Mouse (Mus musculus) cerebellum, adult 8-10 months (tissue): ENCODE measurements around the gene Gabrb1.

ENCODE experiments used
- DNase-seq: peaks from one replicate; pipeline ENCODE4 v3.0.0; 2022

Gabrb1 gene

DNA sequence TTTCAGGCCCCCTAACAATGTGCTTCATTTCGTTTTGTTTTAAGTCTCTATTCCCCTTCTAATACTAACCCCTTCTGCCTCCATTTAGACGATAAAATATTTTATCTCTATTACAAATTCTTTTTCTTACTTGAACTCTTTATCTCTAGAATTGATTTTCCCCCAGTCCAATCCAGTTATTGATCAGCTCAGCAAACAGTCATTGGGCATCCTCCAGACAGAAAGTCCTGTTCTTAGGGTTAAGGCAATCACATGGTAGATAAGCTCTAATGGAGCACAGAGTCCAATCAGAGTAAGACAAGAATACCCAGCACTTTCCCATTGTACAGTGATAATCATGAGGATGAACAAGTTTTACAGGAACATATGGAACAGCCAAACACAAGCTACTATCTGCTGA lies 172.4 kb downstream of the Gabrb1 start:
- no peak for DNase-seq

DNA sequence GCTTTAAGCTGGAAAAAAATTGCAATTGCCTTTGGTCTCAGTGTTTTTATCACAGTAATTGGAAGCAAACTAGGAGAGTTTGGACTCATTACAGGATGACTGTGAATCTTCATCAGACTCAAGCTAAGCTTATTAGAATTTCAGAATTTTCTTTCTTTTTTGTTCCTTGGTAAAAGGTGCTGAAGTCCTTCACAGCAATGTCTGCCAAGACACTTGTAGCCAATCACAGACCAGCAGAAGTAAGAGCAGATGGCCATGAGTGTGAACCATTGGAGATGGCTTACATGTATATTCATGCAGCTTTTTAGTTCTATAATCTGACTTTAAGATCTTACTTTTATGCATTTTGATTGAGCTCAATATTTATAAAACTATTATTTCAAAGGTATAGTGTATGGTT lies 184.3 kb downstream of the Gabrb1 start:
- DNase-seq: no peak

DNA sequence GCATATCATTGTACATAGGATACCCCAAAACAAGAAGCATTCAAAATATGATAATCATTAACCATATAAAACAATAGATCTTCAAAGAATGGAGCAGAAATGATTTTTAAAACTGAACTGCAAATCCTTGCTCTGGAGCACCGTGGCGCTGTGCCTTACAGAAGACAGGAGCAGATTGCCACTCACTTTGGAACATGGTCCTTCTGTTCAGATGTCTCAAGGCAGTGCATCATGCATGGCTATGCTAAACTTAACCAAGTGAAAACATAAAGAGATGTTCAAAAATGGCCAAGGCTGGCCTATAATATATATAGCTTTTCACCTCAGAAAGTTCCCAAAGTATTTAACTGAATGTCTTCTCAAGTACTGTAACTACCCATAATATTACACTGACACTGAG lies 240.3 kb downstream of the Gabrb1 start:
- DNase-seq: no peak

DNA sequence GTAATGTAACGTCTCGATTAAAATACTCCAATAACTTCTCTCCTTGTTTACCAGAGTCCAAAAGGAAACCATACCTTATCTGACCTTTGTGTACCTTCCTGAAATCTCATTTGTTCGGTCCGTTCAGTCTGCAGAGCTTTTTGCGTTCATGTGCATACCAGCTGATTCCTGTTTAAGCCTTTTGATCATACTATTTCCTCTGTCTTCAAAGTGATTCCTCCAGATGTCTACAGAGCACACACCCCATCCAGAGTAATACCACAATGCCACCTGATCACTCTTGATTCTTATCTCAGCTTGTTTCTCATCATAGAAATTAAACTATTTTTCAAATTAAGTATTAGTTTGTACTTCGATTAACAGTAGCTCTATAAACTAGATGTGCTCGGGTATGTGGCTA lies 245.5 kb downstream of the Gabrb1 start:
- DNase-seq: no peak

DNA sequence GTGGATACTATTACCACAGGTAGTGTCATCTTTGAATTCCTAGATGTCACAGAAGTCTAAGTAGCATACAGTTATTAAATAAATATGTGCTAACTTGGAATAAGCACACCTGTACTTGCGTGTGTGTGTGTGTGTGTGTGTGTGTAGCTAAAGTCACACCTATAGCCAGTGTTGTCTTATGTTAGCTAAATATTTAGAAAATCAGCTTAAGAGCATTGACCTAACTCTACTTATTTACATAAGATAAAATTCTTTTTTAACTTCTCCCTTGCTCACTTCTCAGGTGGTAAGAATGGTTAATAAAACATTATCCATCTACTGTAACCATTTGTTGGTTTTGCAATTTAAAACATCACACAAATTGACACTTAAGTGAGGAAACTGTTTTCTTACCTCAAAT lies 256.1 kb downstream of the Gabrb1 start:
- DNase-seq: no peak

DNA sequence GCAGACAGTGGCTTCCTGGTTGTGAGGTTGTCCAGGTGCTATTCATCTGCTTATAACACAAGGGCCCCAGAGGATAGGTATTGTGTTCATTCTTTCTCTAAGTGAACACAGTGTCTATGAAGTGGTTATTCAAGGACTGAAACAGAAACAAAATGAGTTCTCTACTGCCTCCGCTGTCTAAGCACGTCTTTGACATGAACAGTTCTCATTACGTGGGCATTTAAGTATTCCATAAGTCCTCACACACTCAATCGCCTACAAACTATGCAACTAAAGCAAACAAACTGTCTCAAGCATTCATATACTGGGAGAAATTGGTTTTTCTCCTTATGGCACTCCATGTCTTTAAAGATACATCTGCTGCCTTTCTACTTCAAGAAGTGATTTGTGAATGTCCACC lies 257.8 kb downstream of the Gabrb1 start:
- no peak for DNase-seq

DNA sequence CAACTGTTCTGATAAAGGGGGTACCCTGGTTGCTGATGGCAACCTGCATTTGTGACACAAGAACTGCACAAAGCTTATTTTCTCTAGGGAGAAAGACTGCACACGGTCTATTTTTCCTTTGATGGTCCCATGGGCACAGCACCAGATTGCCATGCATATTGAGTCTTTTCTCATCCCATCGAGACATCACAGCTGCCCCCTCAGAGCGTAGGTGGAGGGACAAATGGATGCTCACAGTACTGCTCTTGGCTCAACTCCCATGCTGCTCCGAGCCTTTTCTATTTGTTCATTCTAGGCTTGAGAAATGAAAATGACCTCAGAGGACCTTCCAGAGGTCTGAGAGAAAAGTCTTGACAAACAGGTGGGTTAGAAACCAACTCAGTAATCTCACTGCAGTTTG lies 259.3 kb downstream of the Gabrb1 start:
- no peak for DNase-seq

DNA sequence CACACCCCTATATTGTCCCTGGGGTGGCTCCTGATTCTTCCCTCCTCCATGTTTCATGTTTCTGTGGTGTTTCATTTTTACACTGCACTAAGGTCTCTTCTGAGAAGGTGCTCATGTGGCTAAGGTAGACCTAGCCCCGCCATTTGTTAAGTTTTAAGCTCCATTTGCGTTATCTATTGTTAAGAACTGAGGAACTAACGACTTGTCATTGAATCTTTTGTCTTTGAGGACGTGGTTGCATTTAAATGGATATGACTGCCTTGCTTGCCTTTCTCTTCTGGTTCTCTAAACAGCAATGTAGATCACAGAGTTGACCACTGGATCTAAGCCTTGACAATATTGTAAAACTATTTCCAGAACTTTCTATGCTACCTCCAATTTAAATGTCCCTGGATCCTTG lies 265.7 kb downstream of the Gabrb1 start:
- no peak for DNase-seq

DNA sequence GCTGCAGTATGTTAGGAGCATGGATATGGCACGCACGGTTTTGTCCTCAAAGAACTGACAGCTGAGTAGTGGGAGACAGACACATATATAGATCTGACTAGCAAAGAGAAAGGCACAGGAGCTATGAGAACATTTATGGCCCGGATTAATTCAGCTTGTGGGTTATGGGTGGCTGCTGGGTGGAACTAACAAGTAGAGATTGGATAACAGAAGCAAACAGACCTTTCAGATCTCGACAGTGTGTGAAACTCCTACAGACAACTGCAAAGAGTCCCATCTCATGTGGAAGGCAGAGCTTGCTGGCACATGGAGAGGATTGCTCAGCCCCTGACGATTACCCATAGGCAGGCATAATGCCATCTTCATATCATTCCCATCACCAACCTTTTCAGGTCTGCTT lies 268.4 kb downstream of the Gabrb1 start:
- no peak for DNase-seq

DNA sequence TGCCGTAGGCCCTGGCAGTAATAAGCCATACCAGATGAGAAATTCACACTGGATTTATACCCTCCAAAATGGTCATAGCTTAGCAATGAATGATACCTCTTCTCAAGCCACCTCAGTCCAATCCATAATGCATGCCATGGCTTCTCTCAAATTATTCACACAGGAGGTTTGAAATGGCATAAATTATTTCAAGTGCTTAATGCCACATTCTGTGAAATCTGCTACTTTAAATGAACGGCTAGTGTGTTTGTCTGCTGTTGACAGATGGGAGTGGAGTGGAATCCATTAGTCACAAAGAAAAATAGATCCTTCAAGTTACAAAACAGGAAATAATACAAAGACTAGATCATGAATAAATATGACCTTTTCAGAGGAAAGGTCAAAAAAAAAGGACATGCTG lies 272.1 kb downstream of the Gabrb1 start:
- no peak for DNase-seq

DNA sequence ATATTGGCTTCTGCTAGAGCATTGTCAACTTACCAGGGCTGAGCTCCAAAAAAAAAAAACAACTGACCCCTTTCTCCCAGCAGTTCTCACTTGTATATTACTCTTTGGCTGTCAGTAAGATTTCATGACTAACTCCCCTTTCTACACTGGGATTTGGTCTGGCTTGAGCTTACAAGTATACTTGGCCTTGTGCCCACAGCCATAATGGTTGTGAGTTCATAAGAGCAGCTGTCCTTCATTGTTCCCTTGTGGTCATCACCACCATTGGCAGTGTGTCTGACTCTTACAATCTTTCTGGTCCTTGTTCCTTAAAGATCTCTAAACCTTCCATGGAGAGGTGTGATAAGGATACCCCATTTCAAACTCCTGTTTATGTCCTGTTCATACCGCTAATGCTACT lies 293.5 kb downstream of the Gabrb1 start:
- DNase-seq: no peak

DNA sequence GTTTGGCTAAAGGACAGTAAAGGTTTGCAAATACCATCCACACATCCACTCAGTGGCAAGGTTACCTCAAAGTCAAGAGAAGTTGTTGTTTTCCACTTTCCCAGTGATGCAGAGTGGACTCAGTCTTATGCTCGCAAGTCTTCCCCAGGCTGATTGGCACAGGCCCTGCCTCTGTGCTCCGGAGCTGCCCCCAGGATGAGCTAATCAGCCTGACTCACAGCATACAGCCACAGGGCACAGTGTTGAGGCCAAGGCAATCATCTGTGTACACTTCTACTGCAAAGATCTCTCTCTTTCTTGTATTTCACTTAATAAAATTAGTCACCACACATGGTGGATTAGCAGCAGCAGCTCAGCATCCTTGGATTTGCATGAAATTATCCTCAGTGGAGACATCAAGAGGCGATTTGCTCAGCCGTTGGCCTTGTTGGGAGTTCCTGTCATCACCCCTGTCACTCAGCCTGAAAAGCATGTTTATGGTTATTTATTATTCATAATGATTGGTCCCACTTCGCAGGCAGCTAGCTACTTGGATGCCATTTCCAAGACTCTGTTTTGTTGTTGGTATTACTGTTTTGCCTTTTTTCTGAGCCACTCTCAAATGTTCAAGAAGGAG lies 297.3 kb downstream of the Gabrb1 start:
- no peak for DNase-seq

DNA sequence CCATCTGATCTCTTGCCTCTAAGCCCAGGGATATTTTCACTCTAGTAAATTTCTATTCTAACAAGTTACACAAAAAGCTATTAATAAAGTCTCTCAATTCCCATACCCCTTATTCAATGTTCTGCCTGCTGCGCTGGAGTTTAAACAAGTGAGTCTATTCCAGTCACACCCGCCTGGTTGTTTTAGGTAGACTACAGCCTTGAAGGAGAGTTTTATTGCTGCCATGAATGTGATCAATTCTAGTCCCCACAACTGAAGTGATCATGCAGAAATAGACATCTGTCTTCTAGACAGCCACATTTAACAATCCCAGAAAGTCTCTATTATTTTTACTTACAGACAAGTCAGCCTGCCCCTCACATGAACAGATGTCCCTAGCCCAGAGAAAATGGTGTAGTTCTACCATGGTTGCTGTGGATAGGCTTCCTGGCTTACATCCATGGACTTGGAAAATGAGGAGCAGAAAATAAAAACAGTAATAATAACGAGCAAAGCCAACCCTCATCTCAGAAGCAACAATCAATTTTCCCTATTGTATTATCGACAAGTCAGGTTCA lies 307.0 kb downstream of the Gabrb1 start:
- no peak for DNase-seq

DNA sequence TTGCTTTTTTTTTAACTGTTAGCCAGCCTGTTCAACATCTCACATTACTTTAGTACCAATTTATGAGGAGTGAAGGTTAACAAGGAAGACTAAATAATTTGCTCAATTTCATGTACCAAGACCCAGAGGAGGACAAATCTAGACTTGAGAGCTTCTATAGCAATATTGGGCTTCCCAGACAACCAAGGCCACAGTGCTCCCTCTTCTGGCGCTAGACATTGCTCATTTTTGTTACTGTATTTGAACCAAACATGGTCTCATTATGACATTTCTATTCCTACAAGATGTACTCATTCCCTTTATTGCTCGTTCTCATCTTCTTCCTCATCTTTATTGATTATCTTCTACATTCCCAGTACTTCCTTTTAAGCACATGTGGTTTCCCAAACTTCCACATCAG lies 307.6 kb downstream of the Gabrb1 start:
- no peak for DNase-seq

DNA sequence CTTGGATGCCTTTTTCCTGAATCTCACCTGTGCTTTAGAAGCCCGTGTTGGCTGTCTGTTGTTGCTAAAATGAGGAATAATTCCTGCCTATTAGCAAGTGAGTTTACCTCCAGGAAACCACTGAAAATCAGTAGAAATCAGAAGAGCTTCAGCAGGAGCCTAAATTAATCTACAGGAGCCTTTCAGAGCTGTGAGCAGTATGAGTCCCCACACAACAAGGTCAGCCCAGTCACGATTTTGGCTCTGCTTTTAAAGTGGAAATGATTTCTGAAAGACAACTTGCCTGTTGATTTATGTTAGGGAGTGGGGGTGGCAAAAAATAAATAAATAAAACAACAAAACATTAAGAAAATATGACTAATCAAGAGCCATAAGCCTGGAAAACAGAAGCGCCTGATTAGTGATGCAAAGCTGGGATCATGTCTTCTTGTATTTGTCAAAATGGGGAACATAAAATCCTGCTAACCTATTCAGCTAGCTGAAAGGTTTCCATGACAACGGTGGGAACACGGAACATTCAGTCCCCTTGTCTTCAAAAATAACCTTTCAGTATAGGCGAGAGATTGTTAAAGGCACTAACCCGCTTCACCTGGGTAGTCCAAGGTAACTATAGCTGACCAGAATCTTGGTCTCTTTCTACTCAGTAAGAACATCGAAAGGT lies 312.4 kb downstream of the Gabrb1 start:
- DNase-seq: no peak

DNA sequence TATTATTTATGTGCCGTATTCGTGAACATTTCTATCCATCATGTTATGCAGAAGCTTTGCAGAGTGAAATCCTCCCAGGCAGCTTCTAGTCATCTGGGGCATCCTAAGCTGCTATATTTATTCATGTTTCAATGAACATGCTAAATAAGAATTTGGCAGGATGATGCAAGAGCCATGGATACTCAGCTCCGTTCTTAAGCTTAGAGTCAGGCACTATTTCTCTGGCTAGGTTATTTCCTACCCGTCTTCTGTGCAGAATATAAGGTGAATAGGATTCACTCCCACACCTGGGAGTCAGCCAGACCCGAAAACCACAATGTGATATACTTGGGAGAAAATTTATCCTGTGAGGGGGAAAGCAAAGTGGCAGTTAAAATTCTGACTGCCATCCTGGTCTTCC lies 314.9 kb downstream of the Gabrb1 start:
- DNase-seq: no peak

DNA sequence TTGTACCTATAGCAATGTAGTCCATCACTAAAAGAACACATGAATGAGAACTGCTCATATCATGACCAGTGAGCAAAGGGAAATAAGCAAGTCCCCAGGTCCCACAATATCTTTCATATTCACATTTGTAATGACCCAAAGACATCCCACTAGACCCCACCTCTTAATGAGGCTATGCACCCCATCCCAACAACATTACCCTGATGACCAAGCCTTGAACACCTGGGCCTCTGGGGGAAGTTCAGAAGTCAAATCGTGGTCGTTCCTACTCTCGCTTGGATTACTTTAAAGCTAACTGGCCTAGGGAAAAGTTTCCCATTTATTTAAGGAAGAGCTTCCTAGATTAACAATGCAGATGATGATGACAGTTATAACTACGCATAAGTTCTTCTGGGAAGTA lies 318.2 kb downstream of the Gabrb1 start:
- no peak for DNase-seq

DNA sequence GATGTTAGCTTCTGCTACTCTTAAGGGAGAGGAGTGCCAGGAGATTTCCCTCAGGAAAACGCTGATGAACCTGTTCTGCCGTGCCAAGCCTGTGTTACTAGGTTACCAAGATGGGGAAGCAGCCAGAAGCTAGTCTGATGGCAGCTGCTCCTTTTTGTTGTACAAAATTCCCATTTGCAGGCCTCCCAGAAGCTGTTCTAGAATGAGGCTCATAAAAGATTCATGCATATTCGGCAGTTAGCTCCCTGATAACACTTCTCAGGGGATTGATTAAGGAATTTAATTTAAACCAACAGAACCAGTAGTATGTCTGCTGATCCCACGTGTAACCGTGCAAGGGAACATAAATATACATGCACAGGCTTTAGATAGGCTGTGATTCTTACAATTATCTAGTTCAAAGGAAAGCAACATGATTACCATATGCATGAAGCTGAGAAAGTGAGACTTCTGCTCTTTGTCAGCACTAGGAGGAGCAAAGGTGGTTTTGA lies 318.7 kb downstream of the Gabrb1 start:
- DNase-seq: peak; percentile 37

DNA sequence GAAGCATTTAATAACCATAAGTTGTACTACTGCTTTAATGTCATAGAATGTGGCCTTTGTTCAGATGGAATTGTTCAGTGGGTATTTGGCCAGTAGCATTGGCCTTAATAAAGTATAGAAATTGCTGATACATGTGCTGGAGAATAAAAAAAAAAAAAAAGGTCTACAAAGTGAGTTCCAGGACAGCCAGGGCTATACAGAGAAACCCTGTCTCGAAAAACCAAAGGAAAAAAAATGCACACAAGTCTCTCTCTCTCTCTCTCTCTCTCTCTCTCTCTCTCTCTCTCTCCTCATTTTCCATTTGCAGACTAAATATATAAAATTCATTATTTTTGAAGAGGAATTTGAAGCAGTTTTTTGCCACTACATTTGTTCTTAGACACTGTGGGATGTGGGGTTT lies 328.6 kb downstream of the Gabrb1 start:
- DNase-seq: no peak

DNA sequence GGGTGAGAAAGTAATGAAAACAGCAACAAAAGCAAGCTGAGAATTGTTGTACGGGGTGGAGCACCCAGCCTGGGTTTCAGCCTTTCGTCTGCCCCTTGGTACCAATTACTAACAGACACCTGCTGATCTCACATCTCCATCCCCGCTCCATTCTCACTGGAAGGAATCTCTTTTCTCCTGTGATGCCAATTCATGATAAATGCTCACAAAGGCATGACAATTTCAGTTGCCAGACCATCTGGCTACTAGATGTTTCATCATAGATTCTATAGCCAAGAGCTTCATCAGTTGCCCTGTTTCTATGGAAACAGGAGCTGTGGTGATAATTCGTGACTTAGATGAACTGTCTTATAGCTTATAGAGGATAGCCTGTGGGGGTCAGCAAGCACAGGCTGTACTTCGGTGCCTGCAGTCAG lies 329.1 kb downstream of the Gabrb1 start:
- peak; percentile 49 for DNase-seq

DNA sequence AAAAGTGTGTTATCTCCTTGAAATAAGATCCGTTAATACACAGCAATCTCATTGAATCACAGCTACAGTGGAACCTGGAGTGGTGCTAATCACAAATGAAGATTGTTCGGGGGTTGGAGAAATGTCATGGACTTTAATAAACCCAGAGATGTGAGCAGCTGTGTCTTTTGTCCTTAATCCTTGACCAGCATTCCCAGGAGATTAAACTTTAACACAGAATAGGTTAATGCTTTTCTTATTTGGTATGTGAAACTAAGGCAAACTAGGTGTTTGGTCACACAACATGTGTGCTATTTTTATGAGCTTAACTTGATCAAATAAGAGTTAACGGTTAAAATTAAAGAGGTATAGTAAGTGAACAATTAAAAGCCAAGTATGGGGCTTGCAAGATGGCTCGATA lies 341.6 kb downstream of the Gabrb1 start:
- DNase-seq: no peak

DNA sequence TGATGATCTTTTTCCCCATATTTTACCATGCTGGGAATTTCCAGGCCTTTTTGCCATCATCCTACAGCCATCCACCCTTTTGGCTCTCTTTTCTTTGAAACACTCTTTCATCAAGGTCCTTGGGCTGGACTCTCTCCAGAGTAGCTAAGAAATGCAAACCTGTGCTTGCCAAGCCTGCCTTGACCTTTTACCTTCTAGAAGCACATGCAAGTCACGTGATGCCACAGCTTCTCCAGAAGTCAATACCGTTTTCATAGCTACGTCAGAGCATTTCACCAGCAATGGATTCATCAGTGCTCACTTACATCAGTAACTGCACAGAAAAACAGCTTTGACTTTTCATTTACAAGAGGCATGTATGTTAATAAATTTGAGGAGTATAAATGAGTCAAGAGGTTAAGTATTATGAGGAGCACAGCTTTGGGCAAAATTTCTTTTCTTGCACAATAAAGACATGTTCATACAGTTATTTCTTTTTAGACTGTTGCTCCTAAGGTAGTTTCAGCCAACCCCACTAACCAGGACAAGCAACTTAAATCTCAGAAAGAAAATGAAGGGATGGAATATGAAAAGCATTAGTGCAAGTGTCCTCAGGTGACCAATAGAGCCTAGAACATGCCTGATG lies 346.0 kb downstream of the Gabrb1 start:
- DNase-seq: no peak

DNA sequence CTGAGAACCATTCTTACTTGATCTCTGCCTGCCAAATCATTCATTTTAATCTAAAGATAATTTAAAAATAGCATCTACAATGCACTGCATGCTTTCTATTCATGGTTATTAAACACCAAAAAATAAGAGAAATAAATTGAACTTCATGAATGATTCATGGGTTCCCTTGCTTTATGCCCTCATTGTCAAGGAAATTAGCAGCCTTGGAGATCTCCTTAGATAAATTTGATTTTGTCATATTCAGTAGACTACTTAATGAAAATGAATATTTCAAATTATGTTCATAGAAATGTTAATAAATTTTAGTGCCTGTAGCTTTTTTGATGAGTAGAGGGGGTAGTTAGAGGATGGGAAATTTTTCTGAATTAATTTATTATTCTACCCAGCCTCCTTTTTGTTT lies 379.0 kb downstream of the Gabrb1 start:
- no peak for DNase-seq
